Mouse (Mus musculus): ENCODE measurements around the gene Sik2.
A peak's percentile ranks its signal among the peaks of the same experiment; 100 is the strongest.

Sik2 gene

GRCm38 (mm10) chr9:50986123-50986522 is 22.8 kb downstream of the Sik2 start:
- DNase-seq (ENCODE audit: low spot score in 2 of 2), result no peak

DNA sequence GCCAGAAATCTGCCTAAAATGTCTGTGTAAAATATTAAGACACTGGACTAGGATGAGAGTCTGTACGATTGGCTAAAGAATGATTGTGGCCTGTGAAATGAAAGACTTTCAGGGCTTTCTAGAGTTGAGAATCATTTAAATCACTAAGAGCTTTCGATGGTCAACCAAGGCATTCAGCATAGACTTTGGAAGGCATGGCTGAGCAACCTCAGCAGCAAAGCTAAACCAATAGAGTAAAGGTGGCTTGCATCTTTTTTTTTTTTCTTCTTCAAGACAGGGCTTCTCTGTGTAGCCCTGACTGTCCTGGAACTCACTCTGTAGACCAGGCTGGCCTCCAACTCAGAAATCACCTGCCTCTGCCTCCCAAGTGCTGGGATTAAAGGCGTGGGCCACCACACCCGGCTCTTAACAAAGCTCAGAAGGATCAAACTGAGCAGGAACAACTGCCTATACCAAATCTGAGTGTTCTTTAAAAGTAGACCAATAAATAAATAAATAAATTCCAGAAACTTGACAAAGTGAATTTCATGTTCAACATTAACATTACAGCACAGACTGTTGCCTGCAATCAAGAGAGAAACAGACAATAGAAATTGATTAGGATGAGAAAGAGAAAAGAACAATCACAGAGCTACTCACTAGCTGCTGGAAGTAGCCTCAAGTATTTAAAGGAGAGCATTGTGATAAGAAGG is 27.2 kb downstream of the Sik2 start:
- no peak for DNase-seq (ENCODE audit: low spot score in 2 of 2)

DNA sequence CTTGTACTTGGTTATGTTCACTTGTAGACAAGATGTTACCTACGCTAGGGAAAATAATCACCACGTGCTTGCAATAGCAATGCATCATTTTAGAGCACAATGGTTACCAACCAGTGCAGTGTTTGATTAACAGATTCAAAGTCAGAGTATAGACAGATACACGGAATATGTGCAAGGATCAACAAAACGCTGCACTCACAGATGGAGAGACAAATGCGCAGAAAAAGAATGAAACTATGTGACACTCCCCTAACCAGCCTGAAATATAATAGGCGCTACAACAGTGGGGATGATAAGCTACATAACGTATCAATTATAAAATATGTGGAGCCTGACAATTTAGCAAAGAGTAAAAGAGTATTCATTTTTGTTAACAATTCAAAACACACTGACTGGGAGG is 34.2 kb downstream of the Sik2 start:
- no peak for DNase-seq (ENCODE audit: low spot score in 2 of 2)

DNA sequence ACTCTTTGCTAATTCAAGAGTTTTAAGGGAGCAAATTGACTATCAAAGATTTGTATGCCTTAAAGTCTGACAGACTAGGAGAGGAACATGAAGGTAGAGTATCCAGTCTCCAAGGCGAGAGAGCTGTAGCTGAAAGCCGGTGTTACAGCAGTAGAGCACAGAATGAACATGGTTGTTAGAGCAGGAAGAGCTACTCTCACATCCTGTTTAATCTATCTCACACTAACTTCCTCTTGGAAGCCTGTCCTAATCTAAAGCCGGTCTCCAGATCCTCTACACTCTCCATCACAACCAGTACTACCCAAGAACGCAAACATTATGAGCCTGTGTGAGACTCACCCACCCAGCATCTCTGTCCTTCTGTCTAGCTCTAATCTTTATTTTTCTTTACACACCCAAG is 38.5 kb downstream of the Sik2 start:
- no peak for DNase-seq (ENCODE audit: low spot score in 2 of 2)

DNA sequence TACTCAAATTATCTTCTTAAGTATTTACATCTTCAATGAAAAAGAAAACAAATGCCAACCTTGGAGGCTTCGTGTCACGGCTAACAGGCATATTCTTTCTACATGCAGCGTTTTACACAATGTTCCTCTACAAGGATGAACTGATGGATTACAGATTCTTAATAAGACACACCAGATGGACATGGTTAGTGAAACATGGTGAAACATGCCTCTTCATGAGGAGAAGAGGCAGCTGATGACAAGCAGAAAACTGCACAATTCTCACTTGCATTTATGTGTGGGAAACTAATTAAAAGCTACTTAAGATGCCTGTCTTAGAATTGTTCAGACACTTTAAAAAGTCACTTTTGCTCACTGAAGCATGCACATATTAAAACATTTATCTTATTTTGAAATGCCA is 39.6 kb downstream of the Sik2 start:
- DNase-seq (ENCODE audit: low spot score in 2 of 2), result no peak

DNA sequence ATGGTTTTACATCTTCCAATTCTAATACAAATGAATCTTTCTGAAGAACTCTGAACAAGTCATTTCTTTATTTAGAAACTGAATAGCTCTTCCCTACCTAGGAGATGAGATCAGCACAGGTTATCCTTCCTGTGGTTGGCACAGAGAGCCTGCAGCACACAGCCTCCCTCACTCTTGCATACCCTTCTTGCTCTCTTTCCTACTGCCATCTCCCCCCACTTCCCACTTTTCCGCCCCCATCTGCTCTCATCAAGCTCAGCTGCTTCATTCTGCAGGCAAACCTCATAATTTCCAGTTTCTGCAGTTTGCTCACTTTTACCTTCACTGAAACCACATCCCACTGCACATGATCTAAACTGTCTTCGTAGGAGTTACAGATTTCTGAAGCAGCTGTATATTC is 42.6 kb downstream of the Sik2 start:
- DNase-seq (ENCODE audit: low spot score in 2 of 2), result peak in 1 of 2 experiments; percentile 45

GRCm38 (mm10) chr9:50965392-50965791 is 43.5 kb downstream of the Sik2 start:
- DNase-seq (ENCODE audit: low spot score in 2 of 2), result no peak

- no peak for DNase-seq (ENCODE audit: low spot score in 2 of 2)
Observed at GRCm38 (mm10) chr9:50964911-50965310, 44.0 kb downstream of the Sik2 start.

- DNase-seq (ENCODE audit: low spot score in 2 of 2), result no peak
Observed at GRCm38 (mm10) chr9:50957956-50958489, 50.9 kb downstream of the Sik2 start.

DNA sequence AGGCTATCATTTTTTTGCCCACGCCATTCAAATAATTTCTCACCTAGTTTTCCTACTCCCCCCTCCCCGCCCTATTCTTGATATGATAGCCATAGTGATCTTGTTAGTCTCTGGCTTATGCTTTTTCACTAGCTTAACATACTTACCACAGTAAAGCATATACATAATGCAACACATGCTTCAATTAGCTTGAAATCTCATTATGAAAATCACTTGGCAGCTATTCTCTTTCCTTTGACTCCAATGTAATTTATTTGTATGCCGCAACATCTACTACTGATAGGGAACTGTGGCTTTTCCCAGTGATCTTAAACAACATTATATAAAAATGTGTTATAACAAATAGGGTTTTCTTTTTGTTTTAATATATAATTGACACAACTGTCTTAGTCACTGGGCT is 53.7 kb downstream of the Sik2 start:
- DNase-seq (ENCODE audit: low spot score in 2 of 2), result no peak

GRCm38 (mm10) chr9:50948097-50948823 is 60.6 kb downstream of the Sik2 start:
- no peak for DNase-seq (ENCODE audit: low spot score in 2 of 2)

DNA sequence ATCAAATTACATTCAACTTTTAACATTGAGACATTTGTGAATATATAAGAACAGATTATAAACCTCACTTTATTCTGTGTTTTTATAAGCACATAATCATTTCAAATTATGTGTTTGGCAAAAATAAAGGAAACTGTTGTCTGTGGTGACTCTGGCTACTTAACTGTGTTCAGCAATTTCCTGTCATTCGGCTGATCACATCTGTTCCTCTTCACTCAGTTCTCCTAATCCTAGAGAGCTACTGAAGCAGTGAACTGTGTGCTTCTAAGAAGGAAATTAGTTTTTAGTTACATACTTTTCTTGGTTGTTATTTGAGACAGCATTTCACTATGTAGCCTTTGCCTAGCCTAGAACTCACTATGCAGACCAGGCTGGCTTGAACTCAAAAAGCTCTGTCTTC is 62.5 kb downstream of the Sik2 start:
- DNase-seq (ENCODE audit: low spot score in 2 of 2), result no peak

DNA sequence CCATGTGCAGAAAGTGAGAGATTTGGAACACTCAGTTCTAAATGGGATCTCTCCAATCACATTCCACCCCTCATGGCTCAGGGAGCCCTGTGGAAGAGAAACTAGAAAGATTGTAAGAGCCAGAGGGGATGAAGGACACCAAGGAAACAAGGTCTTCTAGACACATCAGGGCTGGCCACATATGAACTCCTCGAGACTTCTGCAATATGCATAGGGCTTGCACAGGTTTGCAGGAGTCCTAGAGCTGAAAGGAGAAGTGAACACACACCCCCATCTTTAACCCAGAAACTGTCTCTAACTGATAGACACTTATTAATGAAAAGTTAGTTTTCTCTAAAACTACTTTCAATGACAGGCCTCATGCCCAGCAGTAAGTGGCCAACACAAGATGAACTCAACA is 64.0 kb downstream of the Sik2 start:
- no peak for DNase-seq (ENCODE audit: low spot score in 2 of 2)

GRCm38 (mm10) chr9:50942711-50943110 is 66.2 kb downstream of the Sik2 start:
- DNase-seq (ENCODE audit: low spot score in 2 of 2), result no peak

GRCm38 (mm10) chr9:50941804-50942401 is 67.0 kb downstream of the Sik2 start:
- no peak for DNase-seq (ENCODE audit: low spot score in 2 of 2)

- no peak for DNase-seq (ENCODE audit: low spot score in 2 of 2)
Observed at GRCm38 (mm10) chr9:50929986-50930385, 78.9 kb downstream of the Sik2 start.

DNA sequence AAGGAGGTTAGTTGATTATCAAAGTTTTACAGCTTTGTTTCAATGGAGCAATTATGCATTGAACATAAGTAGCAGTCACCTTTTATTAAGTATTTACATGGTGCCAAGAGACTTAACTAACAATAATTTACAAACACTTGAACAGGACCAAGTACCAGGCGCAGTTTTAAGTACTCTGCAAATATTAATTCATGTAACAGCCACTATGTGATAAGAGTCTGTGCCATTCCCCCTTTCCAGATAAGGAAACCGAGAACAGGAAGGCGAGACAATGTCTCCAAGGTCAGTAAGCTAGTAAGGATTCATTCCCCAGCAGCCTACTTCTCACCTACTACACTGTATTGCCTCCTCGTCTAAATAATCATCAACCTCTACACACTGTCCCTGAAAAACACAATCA is 83.1 kb downstream of the Sik2 start:
- no peak for DNase-seq (ENCODE audit: low spot score in 2 of 2)

DNA sequence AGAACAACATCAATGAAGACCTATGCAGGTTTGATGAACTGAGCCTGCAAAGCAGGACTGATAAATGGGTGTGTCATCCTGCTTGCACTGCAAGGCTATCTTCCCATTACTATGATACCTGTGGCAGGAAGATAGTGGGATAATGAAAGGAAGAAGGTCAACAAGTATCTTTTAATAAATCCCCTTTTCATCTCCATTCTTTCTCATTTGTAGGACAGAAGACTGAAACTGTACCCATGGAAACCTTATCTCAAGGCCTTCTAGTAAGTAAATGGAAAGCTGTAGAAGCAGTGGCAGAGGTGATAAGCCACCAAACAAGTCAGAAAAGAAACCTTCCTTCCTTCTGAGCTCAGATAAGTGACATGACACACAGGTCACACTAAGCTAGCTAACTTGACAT is 84.4 kb downstream of the Sik2 start:
- DNase-seq (ENCODE audit: low spot score in 2 of 2), result no peak

DNA sequence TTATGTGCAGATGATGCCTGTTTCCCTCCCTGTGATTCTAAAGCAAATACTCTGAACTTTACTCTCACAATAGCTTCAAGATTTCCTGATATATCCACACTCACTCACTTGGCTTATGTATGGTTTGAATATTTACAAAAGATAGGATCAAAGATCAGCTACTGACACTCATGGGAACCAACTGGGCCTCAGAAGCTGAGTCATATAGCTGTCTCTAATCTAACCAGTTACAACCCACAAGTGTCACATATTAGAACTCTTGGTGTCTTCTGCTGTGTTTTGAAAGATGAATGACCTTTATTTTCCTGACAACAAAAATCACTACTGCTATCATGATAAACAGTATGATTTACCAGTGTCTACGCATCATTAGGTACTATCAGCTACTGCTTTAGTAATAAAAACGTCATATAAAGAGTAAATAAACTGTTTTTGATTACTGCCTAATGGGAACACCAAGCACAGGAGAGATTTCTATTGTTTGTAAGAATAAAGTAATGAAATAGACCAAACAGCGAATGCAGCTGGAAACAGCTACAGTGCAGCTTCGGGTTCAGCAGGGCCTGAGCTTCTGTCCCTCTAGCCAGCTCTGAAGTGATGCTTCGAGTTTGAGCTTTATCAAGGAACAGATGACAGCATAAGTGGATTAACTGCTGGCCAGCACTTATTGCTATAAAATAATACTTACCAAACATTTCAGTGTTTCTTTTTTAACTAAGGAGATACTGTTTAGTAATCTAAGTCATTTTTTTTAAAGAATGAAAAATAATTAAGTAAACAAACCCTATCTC is 86.3 kb downstream of the Sik2 start:
- DNase-seq (ENCODE audit: low spot score in 2 of 2), result no peak

DNA sequence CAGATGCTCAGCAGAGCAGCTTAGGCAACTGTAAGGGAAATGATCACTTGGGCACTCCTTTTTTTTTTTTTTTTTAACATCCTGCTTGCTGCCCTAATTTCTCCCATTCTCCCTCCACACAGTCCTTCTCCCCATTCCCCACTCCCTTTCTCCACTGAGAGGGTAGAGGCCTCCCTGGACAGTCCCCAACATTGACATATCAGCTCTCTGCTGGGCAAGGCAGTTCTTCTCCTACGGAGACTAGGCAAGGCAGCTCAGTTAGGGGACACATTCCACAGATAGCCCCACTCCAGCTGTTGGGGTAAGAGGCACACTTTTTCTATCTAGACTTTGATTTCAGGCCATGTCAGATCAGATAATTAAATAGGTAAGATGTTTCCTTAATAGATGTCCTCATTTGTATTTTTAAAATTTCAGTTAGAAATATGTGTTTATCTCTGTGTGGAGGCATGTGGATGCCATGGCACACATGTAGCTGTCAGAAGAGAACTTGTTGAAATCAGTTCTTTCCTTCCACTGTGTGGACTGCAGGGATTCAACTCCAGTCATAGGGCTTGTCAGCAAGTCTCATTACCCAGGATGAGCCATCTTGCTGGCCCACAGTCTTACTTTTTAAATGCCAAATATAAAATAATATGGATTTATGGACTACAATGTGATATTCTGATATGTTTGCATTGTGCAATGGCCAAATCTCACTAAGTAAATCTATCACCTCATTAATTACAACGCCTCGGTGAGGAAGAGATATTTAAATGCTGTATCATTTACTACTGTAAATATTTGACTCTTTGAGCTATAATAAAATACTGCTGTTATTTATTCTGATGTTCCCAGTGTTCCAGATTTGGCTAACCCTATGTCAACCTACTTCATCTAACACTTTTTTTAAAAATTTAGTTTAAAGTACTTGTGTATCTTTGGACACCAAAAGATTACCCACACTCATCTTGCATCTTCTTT is 87.7 kb downstream of the Sik2 start:
- DNase-seq (ENCODE audit: low spot score in 2 of 2), result no peak

DNA sequence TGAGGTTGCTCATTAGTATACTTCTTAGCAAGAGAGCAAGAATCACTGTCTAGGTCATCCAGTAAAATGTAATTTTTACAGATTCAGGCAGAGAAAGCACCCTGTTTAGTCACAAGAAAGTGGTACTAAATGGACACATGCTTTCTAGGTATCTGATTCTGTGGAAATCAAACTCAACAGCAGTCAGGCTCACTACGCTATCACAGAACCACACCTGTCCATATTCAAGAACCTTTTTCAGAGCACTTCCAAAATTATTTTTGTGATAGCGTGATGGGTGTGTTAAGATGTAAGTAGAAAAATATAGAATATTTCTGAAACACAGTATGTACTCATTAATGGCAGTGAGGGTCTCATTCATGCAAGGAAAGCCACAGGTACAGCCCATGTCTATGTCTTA is 89.3 kb downstream of the Sik2 start:
- DNase-seq (ENCODE audit: low spot score in 2 of 2), result no peak
